Mouse (Mus musculus) left cerebral cortex, postnatal 25 days (tissue): ENCODE results near the gene Ifrd1. TPM values are rescaled to one million over a fixed set of nuclear protein-coding genes. Genes with fewer than 3 reads are reported as not detected.

Experiments used
- microRNA-seq, 2 experiments: library from miRNA; unstranded; fragments of <30 nt; microRNA quantifications; one replicate each; pipeline ENCODE4 v1.2.0; 2022
- total RNA-seq, 2 experiments: library from RNA; stranded (reverse); gene quantifications; 2 replicates each; pipeline ENCODE4 v1.2.3; 2021

The Ifrd1 gene
- total RNA-seq, 2 experiments from 2014 or later, result 110 TPM

Small RNA genes lying within 50 kb of the gene (microRNA-seq; reads per million reads assigned to microRNA genes)
- gene Mir1938, result 0.34 to 0.74 reads per million in 2 experiments

Other genes with a start within 250 kb of the Ifrd1 start
- gene Arl4a, start 210.5 kb downstream of the Ifrd1 start, total RNA-seq, result 10 to 100 TPM; 48.1 to 48.2 TPM
- under 1 TPM in 1 of 2 experiments, not detected in 1; 0.18 TPM for gene Scin, start 114.3 kb downstream of the Ifrd1 start, total RNA-seq
- gene Lsmem1, start 49.0 kb downstream of the Ifrd1 start, total RNA-seq, result 1 to 10 TPM in 1 of 2 experiments, under 1 TPM in 1; 0.69 to 1.3 TPM
- gene Zfp277, start 197.4 kb upstream of the Ifrd1 start, total RNA-seq, result 10 to 100 TPM; 18.2 to 19.6 TPM
- 10 to 100 TPM; 90.2 to 93.0 TPM for gene Dock4, start 197.4 kb upstream of the Ifrd1 start, total RNA-seq